Mouse (Mus musculus): ENCODE measurements around the gene Slc6a4. TPM values are rescaled to one million over a fixed set of nuclear protein-coding genes. Genes with fewer than 3 reads are reported as not detected.

The Slc6a4 gene
- polyA plus RNA-seq, 2 experiments, result 1.6 to 2.4 TPM

DNA sequence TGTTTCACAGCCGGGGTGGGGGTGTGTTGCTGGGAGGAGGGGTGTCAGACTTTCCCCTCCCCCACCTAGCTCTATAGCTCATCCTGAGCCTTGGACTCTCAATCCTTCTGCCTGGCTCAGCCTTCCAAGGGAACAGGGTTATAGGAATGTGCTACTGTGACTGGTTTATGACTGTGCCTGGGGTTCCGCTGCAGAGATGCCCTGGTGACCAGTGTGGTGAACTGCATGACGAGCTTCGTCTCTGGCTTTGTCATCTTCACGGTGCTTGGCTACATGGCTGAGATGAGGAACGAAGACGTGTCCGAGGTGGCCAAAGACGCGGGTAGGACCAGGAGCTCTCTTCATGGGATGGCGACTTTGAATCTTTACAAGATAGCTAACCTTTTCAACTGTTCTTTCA is 19.6 kb downstream of the Slc6a4 start:
- DNase-seq (ENCODE audit: low read depth in 3 of 3, low spot score in 3 of 3) (no peak), ATAC-seq (ENCODE audit: insufficient read depth) (no peak)
- H3K27ac ChIP-seq, result no peak overlapping the region
- H3K36me3 ChIP-seq (replicated peaks; ENCODE audit: control insufficient read depth, insufficient read depth, low read depth), result no peaks in the 10 kb centered on the region
- 65% methylated on average over 11 of the region's 11 CpGs for WGBS (ENCODE audit: insufficient replicate concordance)
- H3K27me3 ChIP-seq (ENCODE audit: control insufficient read depth, insufficient read depth, low read length), result no peaks in the 10 kb centered on the region; the same call in 1 of the 2 replicates
- H3K9me3 ChIP-seq (ENCODE audit: control insufficient read depth, low read length), result no peaks in the 10 kb centered on the region
- no peak overlapping the region for H3K4me2 ChIP-seq (ENCODE audit: low read depth)
- TF ChIP-seq CTCF (IDR thresholded peaks at IDR 0.05; ENCODE audit: low read depth) (peak; percentile 17; the same call in 1 of the 2 replicates), EP300 (IDR thresholded peaks at IDR 0.05; ENCODE audit: low read depth) (no peak)
- peaks cover 0 to 4% of the 10 kb centered on the region in 2 experiments; a peak in 3 of 4 replicates for H3K4me1 ChIP-seq (replicated peaks; ENCODE audit: control insufficient read depth in 2 of 2, insufficient read depth in 2 of 2, low read length in 1 of 2)
- no peak overlapping the region for H3K4me3 ChIP-seq (ENCODE audit: insufficient read depth in 1 of 2, low read depth in 2 of 2, low read length in 2 of 2)
- no peak overlapping the region for H3K9ac ChIP-seq (replicated peaks)

GRCm38 (mm10) chr11:77019539-77019938 is 21.1 kb downstream of the Slc6a4 start:
- no peak overlapping the region for H3K4me2 ChIP-seq (ENCODE audit: low read depth)
- DNase-seq (ENCODE audit: low read depth in 3 of 3, low spot score in 3 of 3) (no peak), ATAC-seq (ENCODE audit: insufficient read depth) (no peak)
- H3K27ac ChIP-seq, result no peak overlapping the region
- no peak for TF ChIP-seq EP300 (IDR thresholded peaks at IDR 0.05; ENCODE audit: low read depth)
- no peaks in the 10 kb centered on the region for H3K27me3 ChIP-seq (ENCODE audit: control insufficient read depth, insufficient read depth, low read length)
- no peaks in the 10 kb centered on the region for H3K9me3 ChIP-seq (ENCODE audit: control insufficient read depth, low read length)
- H3K4me3 ChIP-seq (ENCODE audit: insufficient read depth in 1 of 2, low read depth in 2 of 2, low read length in 2 of 2), result no peak overlapping the region
- H3K36me3 ChIP-seq (replicated peaks; ENCODE audit: control insufficient read depth, insufficient read depth, low read depth), result no peaks in the 10 kb centered on the region
- WGBS (ENCODE audit: insufficient replicate concordance), result 12% methylated on average over 8 of the region's 8 CpGs
- no peak overlapping the region for H3K9ac ChIP-seq (replicated peaks)
- H3K4me1 ChIP-seq (replicated peaks; ENCODE audit: control insufficient read depth in 2 of 2, insufficient read depth in 2 of 2, low read length in 1 of 2), result peaks cover 0 to 4% of the 10 kb centered on the region in 2 experiments; a peak in 3 of 4 replicates

DNA sequence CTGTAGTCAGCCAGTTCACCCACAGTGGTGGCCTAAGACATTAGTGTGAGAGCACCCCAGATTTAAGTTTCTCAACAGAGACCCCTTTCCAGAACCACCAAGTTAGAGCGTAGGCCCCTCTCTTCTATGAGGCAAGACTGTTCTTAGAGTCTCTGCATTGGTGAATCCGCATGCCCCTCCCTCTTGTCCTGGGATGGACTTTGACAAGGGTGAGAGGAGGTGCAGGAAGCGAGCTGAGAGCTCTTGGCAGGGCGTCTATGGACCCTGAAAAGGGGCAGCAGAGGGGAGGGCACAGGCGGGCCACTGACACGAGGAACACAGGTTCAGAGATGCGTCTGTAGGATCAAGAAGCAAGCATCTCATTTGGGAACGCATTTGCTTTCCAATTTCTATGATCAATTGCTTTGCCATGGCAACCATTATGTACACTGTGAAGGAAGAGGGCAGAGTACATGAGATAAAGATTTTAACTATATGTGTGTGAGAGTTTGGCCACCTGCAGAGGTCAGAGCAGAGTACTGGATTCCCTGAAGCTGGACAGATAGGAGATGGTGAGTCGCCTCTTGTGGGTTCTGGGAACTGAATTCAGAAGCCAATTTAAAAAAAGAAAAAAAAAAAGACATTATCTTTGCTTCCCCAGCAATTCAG is 23.5 kb downstream of the Slc6a4 start:
- TF ChIP-seq EP300 (IDR thresholded peaks at IDR 0.05; ENCODE audit: low read depth) (no peak), CTCF (IDR thresholded peaks at IDR 0.05; ENCODE audit: low read depth) (no peak)
- DNase-seq (ENCODE audit: low read depth in 3 of 3, low spot score in 3 of 3) (no peak), ATAC-seq (ENCODE audit: insufficient read depth) (peak; percentile 67)
- Histone ChIP-seq H3K9me3 (ENCODE audit: control insufficient read depth, low read length) (no peaks in the 10 kb centered on the region), H3K4me3 (ENCODE audit: insufficient read depth in 1 of 2, low read depth in 2 of 2, low read length in 2 of 2) (no peak overlapping the region), H3K27me3 (ENCODE audit: control insufficient read depth, insufficient read depth, low read length) (no peaks in the 10 kb centered on the region), H3K27ac (no peak overlapping the region), H3K4me1 (replicated peaks; ENCODE audit: control insufficient read depth in 2 of 2, insufficient read depth in 2 of 2, low read length in 1 of 2) (peaks cover 0 to 4% of the 10 kb centered on the region in 2 experiments; a peak in 3 of 4 replicates), H3K36me3 (replicated peaks; ENCODE audit: control insufficient read depth, insufficient read depth, low read depth) (no peaks in the 10 kb centered on the region), H3K4me2 (ENCODE audit: low read depth) (no peak overlapping the region), H3K9ac (replicated peaks) (no peak overlapping the region)
- WGBS (ENCODE audit: insufficient replicate concordance), result 53% methylated on average over 9 of the region's 9 CpGs

GRCm38 (mm10) chr11:77026559-77026958 is 28.2 kb downstream of the Slc6a4 start:
- TF ChIP-seq EP300 (IDR thresholded peaks at IDR 0.05; ENCODE audit: low read depth), result no peak
- TF ChIP-seq CTCF (IDR thresholded peaks at IDR 0.05; ENCODE audit: low read depth), result peak; percentile 36
- Histone ChIP-seq H3K27me3 (ENCODE audit: control insufficient read depth, insufficient read depth, low read length) (no peaks in the 10 kb centered on the region), H3K27ac (no peak overlapping the region), H3K9me3 (ENCODE audit: control insufficient read depth, low read length) (no peaks in the 10 kb centered on the region), H3K4me2 (ENCODE audit: low read depth) (no peak overlapping the region), H3K9ac (replicated peaks) (no peak overlapping the region), H3K4me3 (ENCODE audit: insufficient read depth in 1 of 2, low read depth in 2 of 2, low read length in 2 of 2) (no peak overlapping the region), H3K36me3 (replicated peaks; ENCODE audit: control insufficient read depth, insufficient read depth, low read depth) (no peaks in the 10 kb centered on the region), H3K4me1 (replicated peaks; ENCODE audit: control insufficient read depth in 2 of 2, insufficient read depth in 2 of 2, low read length in 1 of 2) (peaks cover 0 to 2% of the 10 kb centered on the region in 2 experiments; a peak in 1 of 4 replicates)
- ATAC-seq (ENCODE audit: insufficient read depth), result no peak
- WGBS (ENCODE audit: insufficient replicate concordance), result 33% methylated on average over 3 of the region's 3 CpGs
- DNase-seq (ENCODE audit: low read depth in 3 of 3, low spot score in 3 of 3), result no peak

GRCm38 (mm10) chr11:77028157-77028556 is 29.8 kb downstream of the Slc6a4 start:
- WGBS (ENCODE audit: insufficient replicate concordance), result 68% methylated on average over 3 of the region's 3 CpGs

More at GRCm38 (mm10) chr11:77028157-77028556, 29.8 kb downstream of the Slc6a4 start:
- ATAC-seq (ENCODE audit: insufficient read depth) (no peak), DNase-seq (ENCODE audit: low read depth in 3 of 3, low spot score in 3 of 3) (no peak)
- Histone ChIP-seq H3K4me3 (ENCODE audit: insufficient read depth in 1 of 2, low read depth in 2 of 2, low read length in 2 of 2) (no peak overlapping the region), H3K4me1 (replicated peaks; ENCODE audit: control insufficient read depth in 2 of 2, insufficient read depth in 2 of 2, low read length in 1 of 2) (no peaks in the 10 kb centered on the region), H3K27me3 (ENCODE audit: control insufficient read depth, insufficient read depth, low read length) (no peaks in the 10 kb centered on the region), H3K27ac (no peak overlapping the region), H3K4me2 (ENCODE audit: low read depth) (no peak overlapping the region), H3K9ac (replicated peaks) (no peak overlapping the region), H3K9me3 (ENCODE audit: control insufficient read depth, low read length) (no peaks in the 10 kb centered on the region), H3K36me3 (replicated peaks; ENCODE audit: control insufficient read depth, insufficient read depth, low read depth) (no peaks in the 10 kb centered on the region)
- no peak for TF ChIP-seq EP300 (IDR thresholded peaks at IDR 0.05; ENCODE audit: low read depth)
- no peak for TF ChIP-seq CTCF (IDR thresholded peaks at IDR 0.05; ENCODE audit: low read depth)
